Mouse (Mus musculus): ENCODE measurements around the gene Wnt3a. TPM values are rescaled to one million over a fixed set of nuclear protein-coding genes. Genes with fewer than 3 reads are reported as not detected.

Gene Wnt3a
- polyA plus RNA-seq, 1 experiment, result not detected

GRCm38 (mm10) chr11:59201216-59202002 lies 89.1 kb downstream of the Wnt3a start:
- no peak for DNase-seq (ENCODE audit: low read depth, low spot score)
- WGBS, result 22% methylated on average over 16 of the region's 16 CpGs

Other genes starting within 250 kb of the Wnt3a start
- 0.62 and 0.92 TPM in 2 replicates for gene Obscn, start 154.3 kb downstream of the Wnt3a start, polyA plus RNA-seq (2012; rRNA removed)
- 4.7 and 7.1 TPM in 2 replicates for gene Iba57, start 127.0 kb downstream of the Wnt3a start, polyA plus RNA-seq (2012; rRNA removed)
- gene Gjc2, start 107.5 kb downstream of the Wnt3a start, polyA plus RNA-seq (2012; rRNA removed), result 1.7 and 2.5 TPM in 2 replicates
- gene Guk1, start 98.5 kb downstream of the Wnt3a start, polyA plus RNA-seq (2012; rRNA removed), result 143 and 195 TPM in 2 replicates
- 36.9 and 46.1 TPM in 2 replicates for gene Mrpl55, start 88.3 kb downstream of the Wnt3a start, polyA plus RNA-seq (2012; rRNA removed)
- gene 2310033P09Rik, start 82.4 kb downstream of the Wnt3a start, polyA plus RNA-seq (2012; rRNA removed), result 21.1 and 21.6 TPM in 2 replicates
- gene Arf1, start 62.5 kb downstream of the Wnt3a start, polyA plus RNA-seq (2012; rRNA removed), result 693 and 778 TPM in 2 replicates
- gene Wnt9a, start 16.2 kb upstream of the Wnt3a start, polyA plus RNA-seq (2012; rRNA removed), result 1.0 and 1.4 TPM in 2 replicates
- gene Prss38, start 84.9 kb upstream of the Wnt3a start, polyA plus RNA-seq (2012; rRNA removed), result not detected in 2 replicates
- gene Jmjd4, start 159.3 kb upstream of the Wnt3a start, polyA plus RNA-seq (2012; rRNA removed), result 3.8 and 4.9 TPM in 2 replicates
- 21.6 and 21.7 TPM in 2 replicates for gene Snap47, start 160.4 kb upstream of the Wnt3a start, polyA plus RNA-seq (2012; rRNA removed)
- 0.46 and 0.48 TPM in 2 replicates for gene Zfp867, start 181.7 kb upstream of the Wnt3a start, polyA plus RNA-seq (2012; rRNA removed)
- 6.1 and 6.6 TPM in 2 replicates for gene Zkscan17, start 236.0 kb upstream of the Wnt3a start, polyA plus RNA-seq (2012; rRNA removed)

All from large intestine, adult 2 months (tissue).